Mouse (Mus musculus): ENCODE data around the gene Sirt5. TPM values are rescaled to one million over a fixed set of nuclear protein-coding genes. Genes with fewer than 3 reads are reported as not detected.

Gene Sirt5
- 38.6 and 38.9 TPM in 2 replicates for polyA plus RNA-seq (2015; fragmentation: Nextera tagmentation; extraction: Ambion mirVana)

GRCm38 (mm10) chr13:43364985-43365824 is at the start of gene Sirt5:
Sirt5 (plus strand) TSS chr13:43365496.
- peak within 1 kb of the TSS; percentile 79 for H3K4me2 ChIP-seq
- H3K4me3 ChIP-seq = peak within 1 kb of the TSS; percentile 57
- no peaks in the 10 kb centered on the region for H3K9me3 ChIP-seq
- peaks cover 11% of the 10 kb centered on the region for H3K4me1 ChIP-seq (replicated peaks)
- H3K36me3 ChIP-seq = no peaks in the 10 kb centered on the region
- no peaks in the 10 kb centered on the region for H3K27me3 ChIP-seq
- ATAC-seq (ENCODE audit: low FRiP score) = peak; percentile 95
- H3K27ac ChIP-seq = peak within 1 kb of the TSS; percentile 80
- 15% methylated on average over 42 of the region's 42 CpGs for WGBS
- peak within 1 kb of the TSS; percentile 80 for H3K9ac ChIP-seq

GRCm38 (mm10) chr13:43317411-43317810 is 47.9 kb upstream of the Sirt5 start:
- no peak for ATAC-seq (ENCODE audit: low FRiP score)
- H3K36me3 ChIP-seq = no peaks in the 10 kb centered on the region
- H3K4me2 ChIP-seq = no peak overlapping the region
- 83% methylated on average over 5 of the region's 5 CpGs for WGBS
- H3K27me3 ChIP-seq = no peaks in the 10 kb centered on the region
- H3K4me3 ChIP-seq = no peak overlapping the region
- no peaks in the 10 kb centered on the region for H3K9me3 ChIP-seq
- no peak overlapping the region for H3K9ac ChIP-seq
- H3K27ac ChIP-seq = no peak overlapping the region
- H3K4me1 ChIP-seq (replicated peaks) = no peaks in the 10 kb centered on the region

- no peaks in the 10 kb centered on the region for H3K36me3 ChIP-seq
- WGBS = 80% methylated on average over 3 of the region's 3 CpGs
- no peak overlapping the region for H3K4me3 ChIP-seq
- no peak overlapping the region for H3K9ac ChIP-seq
- no peak overlapping the region for H3K4me2 ChIP-seq
- no peaks in the 10 kb centered on the region for H3K4me1 ChIP-seq (replicated peaks)
- ATAC-seq (ENCODE audit: low FRiP score) = no peak
- no peak overlapping the region for H3K27ac ChIP-seq
- H3K9me3 ChIP-seq = no peaks in the 10 kb centered on the region
- H3K27me3 ChIP-seq = no peaks in the 10 kb centered on the region
Measured at GRCm38 (mm10) chr13:43319396-43319795, 45.9 kb upstream of the Sirt5 start.

GRCm38 (mm10) chr13:43321492-43321891 is 43.8 kb upstream of the Sirt5 start:
- no peak overlapping the region for H3K27ac ChIP-seq
- H3K4me1 ChIP-seq (replicated peaks) = no peaks in the 10 kb centered on the region
- WGBS = 81% methylated on average over 2 of the region's 2 CpGs
- no peaks in the 10 kb centered on the region for H3K36me3 ChIP-seq
- no peak for ATAC-seq (ENCODE audit: low FRiP score)
- no peak overlapping the region for H3K4me2 ChIP-seq
- no peak overlapping the region for H3K9ac ChIP-seq
- no peaks in the 10 kb centered on the region for H3K27me3 ChIP-seq
- no peak overlapping the region for H3K4me3 ChIP-seq
- H3K9me3 ChIP-seq = no peaks in the 10 kb centered on the region

GRCm38 (mm10) chr13:43325427-43325826 is 39.9 kb upstream of the Sirt5 start:
- no peak overlapping the region for H3K4me3 ChIP-seq
- no peaks in the 10 kb centered on the region for H3K27me3 ChIP-seq
- 83% methylated on average over 1 of the region's 1 CpGs for WGBS

GRCm38 (mm10) chr13:43331721-43332444 is 33.4 kb upstream of the Sirt5 start:
- Histone ChIP-seq H3K9ac (no peak overlapping the region), H3K27ac (no peak overlapping the region), H3K4me2 (no peak overlapping the region), H3K27me3 (no peaks in the 10 kb centered on the region), H3K36me3 (no peaks in the 10 kb centered on the region), H3K4me3 (no peak overlapping the region), H3K4me1 (replicated peaks) (no peaks in the 10 kb centered on the region), H3K9me3 (no peaks in the 10 kb centered on the region)
- 65% methylated on average over 11 of the region's 11 CpGs for WGBS
- ATAC-seq (ENCODE audit: low FRiP score) = no peak

More at GRCm38 (mm10) chr13:43325427-43325826, 39.9 kb upstream of the Sirt5 start:
- Histone ChIP-seq H3K4me1 (replicated peaks) (no peaks in the 10 kb centered on the region), H3K27ac (no peak overlapping the region), H3K9me3 (no peaks in the 10 kb centered on the region), H3K4me2 (no peak overlapping the region), H3K9ac (no peak overlapping the region), H3K36me3 (no peaks in the 10 kb centered on the region)
- ATAC-seq (ENCODE audit: low FRiP score) = no peak

- ATAC-seq (ENCODE audit: low FRiP score) = no peak
- H3K4me1 ChIP-seq (replicated peaks) = no peaks in the 10 kb centered on the region
- H3K27me3 ChIP-seq = no peaks in the 10 kb centered on the region
- no peak overlapping the region for H3K9ac ChIP-seq
- 54% methylated on average over 7 of the region's 7 CpGs for WGBS
- H3K27ac ChIP-seq = no peak overlapping the region
- no peaks in the 10 kb centered on the region for H3K9me3 ChIP-seq
- no peaks in the 10 kb centered on the region for H3K36me3 ChIP-seq
- no peak overlapping the region for H3K4me3 ChIP-seq
- no peak overlapping the region for H3K4me2 ChIP-seq
Measured at GRCm38 (mm10) chr13:43332591-43332990, 32.7 kb upstream of the Sirt5 start.

GRCm38 (mm10) chr13:43336425-43337221 is 28.7 kb upstream of the Sirt5 start:
- Histone ChIP-seq H3K4me2 (no peak overlapping the region), H3K9me3 (no peaks in the 10 kb centered on the region), H3K9ac (no peak overlapping the region), H3K4me1 (replicated peaks) (0 out of 2 replicates have a peak, but pooled peaks cover 5% of the 10 kb centered on the region), H3K36me3 (no peaks in the 10 kb centered on the region), H3K4me3 (no peak overlapping the region), H3K27me3 (no peaks in the 10 kb centered on the region), H3K27ac (no peak overlapping the region)
- 86% methylated on average over 12 of the region's 12 CpGs for WGBS
- ATAC-seq (ENCODE audit: low FRiP score) = no peak

GRCm38 (mm10) chr13:43338001-43338400 is 27.3 kb upstream of the Sirt5 start:
- ATAC-seq (ENCODE audit: low FRiP score) = no peak
- H3K4me3 ChIP-seq = no peak overlapping the region

GRCm38 (mm10) chr13:43338632-43339031 is 26.7 kb upstream of the Sirt5 start:
- Histone ChIP-seq H3K36me3 (no peaks in the 10 kb centered on the region), H3K27me3 (no peaks in the 10 kb centered on the region), H3K9ac (no peak overlapping the region), H3K4me1 (replicated peaks) (0 out of 2 replicates have a peak, but pooled peaks cover 5% of the 10 kb centered on the region), H3K4me2 (no peak overlapping the region), H3K9me3 (no peaks in the 10 kb centered on the region), H3K27ac (no peak overlapping the region), H3K4me3 (no peak overlapping the region)
- no peak for ATAC-seq (ENCODE audit: low FRiP score)
- WGBS = 67% methylated on average over 4 of the region's 4 CpGs

More at GRCm38 (mm10) chr13:43338001-43338400, 27.3 kb upstream of the Sirt5 start:
- Histone ChIP-seq H3K27ac (no peak overlapping the region), H3K9ac (no peak overlapping the region), H3K4me1 (replicated peaks) (0 out of 2 replicates have a peak, but pooled peaks cover 5% of the 10 kb centered on the region), H3K36me3 (no peaks in the 10 kb centered on the region), H3K27me3 (no peaks in the 10 kb centered on the region), H3K4me2 (no peak overlapping the region), H3K9me3 (no peaks in the 10 kb centered on the region)
- WGBS = 97% methylated on average over 8 of the region's 8 CpGs

- Histone ChIP-seq H3K27me3 (no peaks in the 10 kb centered on the region), H3K4me1 (replicated peaks) (no peaks in the 10 kb centered on the region), H3K9ac (no peak overlapping the region), H3K27ac (no peak overlapping the region), H3K4me3 (no peak overlapping the region), H3K4me2 (no peak overlapping the region), H3K36me3 (no peaks in the 10 kb centered on the region), H3K9me3 (no peaks in the 10 kb centered on the region)
- no peak for ATAC-seq (ENCODE audit: low FRiP score)
Measured at GRCm38 (mm10) chr13:43346825-43347224, 18.5 kb upstream of the Sirt5 start.

- WGBS = 86% methylated on average over 8 of the region's 8 CpGs
- no peak for ATAC-seq (ENCODE audit: low FRiP score)
- no peak overlapping the region for H3K4me3 ChIP-seq
- H3K27me3 ChIP-seq = no peaks in the 10 kb centered on the region
- no peaks in the 10 kb centered on the region for H3K4me1 ChIP-seq (replicated peaks)
- H3K36me3 ChIP-seq = no peaks in the 10 kb centered on the region
- no peak overlapping the region for H3K27ac ChIP-seq
- H3K9ac ChIP-seq = no peak overlapping the region
- H3K9me3 ChIP-seq = no peaks in the 10 kb centered on the region
- no peak overlapping the region for H3K4me2 ChIP-seq
Measured at GRCm38 (mm10) chr13:43349376-43349775, 15.9 kb upstream of the Sirt5 start.

All from hindbrain, embryonic 13.5 days (tissue).